Mouse (Mus musculus): Measurements from ENCODE around the gene Zfp335. TPM values are rescaled to one million over a fixed set of nuclear protein-coding genes. Genes with fewer than 3 reads are reported as not detected.
A peak's percentile ranks its signal among the peaks of the same experiment; 100 is the strongest.

Gene Zfp335
- total and polyA plus RNA-seq, 3 experiments = 8.0 to 14.3 (median 8.2) TPM

GRCm38 (mm10) chr2:164850061-164850460, 61.5 kb downstream of the Zfp335 start:
- Histone ChIP-seq H3K27me3 (ENCODE audit: control insufficient read depth, insufficient read depth, low read length) (no peaks in the 10 kb centered on the region), H3K9ac (ENCODE audit: low read depth, low read length) (no peak overlapping the region), H3K4me3 (no peak overlapping the region), H3K36me3 (ENCODE audit: control insufficient read depth, insufficient read depth, low read length) (no peaks in the 10 kb centered on the region), H3K27ac (no peak overlapping the region), H3K4me1 (ENCODE audit: control insufficient read depth, insufficient read depth, low read length) (no peaks in the 10 kb centered on the region; the same call in 1 of the 2 replicates), H3K79me2 (replicated peaks; ENCODE audit: control insufficient read depth, insufficient read depth, low read length) (no peaks in the 10 kb centered on the region)
- 87% methylated on average over 8 of the region's 8 CpGs for WGBS
- intact Hi-C loops (cut with DNase I) = no loop called here
- DNase-seq = no peak
- TF ChIP-seq EP300 (IDR thresholded peaks at IDR 0.05; ENCODE audit: insufficient read depth, low read depth, low read length) (no peak), POLR2A (IDR thresholded peaks at IDR 0.05; ENCODE audit: insufficient read depth, low read depth, low read length) (no peak), CTCF (IDR thresholded peaks at IDR 0.05) (no peak)

DNA sequence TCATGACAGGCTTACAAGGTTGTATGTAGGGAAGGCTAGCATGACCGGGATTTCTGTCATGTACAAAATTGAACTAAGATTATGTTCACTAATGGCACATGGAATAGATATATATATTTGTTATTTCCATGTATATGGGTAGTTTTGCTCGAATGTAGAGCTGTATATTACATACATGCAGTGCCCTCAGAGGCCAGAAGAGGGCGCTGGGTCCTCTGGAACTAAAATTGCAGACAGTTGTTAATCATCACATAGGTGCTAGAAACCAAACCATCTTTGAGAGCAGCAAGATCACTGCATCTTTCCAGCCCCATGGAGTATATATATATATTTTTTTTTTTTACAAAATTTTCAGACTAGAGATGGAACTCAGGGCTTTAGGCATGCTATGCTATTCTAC, 65.8 kb downstream of the Zfp335 start:
- 55% methylated on average over 3 of the region's 3 CpGs for WGBS
- intact Hi-C loops (cut with DNase I) = no loop called here
- DNase-seq = no peak

More for the DNA sequence above, 65.8 kb downstream of the Zfp335 start:
- Histone ChIP-seq H3K4me3 (no peak overlapping the region), H3K9ac (ENCODE audit: low read depth, low read length) (no peak overlapping the region), H3K4me1 (ENCODE audit: control insufficient read depth, insufficient read depth, low read length) (no peaks in the 10 kb centered on the region), H3K79me2 (replicated peaks; ENCODE audit: control insufficient read depth, insufficient read depth, low read length) (no peaks in the 10 kb centered on the region), H3K27me3 (ENCODE audit: control insufficient read depth, insufficient read depth, low read length) (no peaks in the 10 kb centered on the region), H3K27ac (no peak overlapping the region), H3K36me3 (ENCODE audit: control insufficient read depth, insufficient read depth, low read length) (no peaks in the 10 kb centered on the region)
- no peak for TF ChIP-seq EP300 (IDR thresholded peaks at IDR 0.05; ENCODE audit: insufficient read depth, low read depth, low read length)
- peak; percentile 69 for TF ChIP-seq CTCF (IDR thresholded peaks at IDR 0.05)
- no peak for TF ChIP-seq POLR2A (IDR thresholded peaks at IDR 0.05; ENCODE audit: insufficient read depth, low read depth, low read length)

Other genes with a start within 250 kb of the Zfp335 start
- gene Wfdc11, start 237.7 kb downstream of the Zfp335 start, total RNA-seq (2021) = not detected
- not detected in 2 replicates for gene Wfdc11, start 237.7 kb downstream of the Zfp335 start, polyA plus RNA-seq (2012; rRNA removed)
- gene Wfdc13, start 226.7 kb downstream of the Zfp335 start, total RNA-seq (2021) = not detected
- 0.25 TPM in 1 of 2 replicates, not detected in the other for gene Wfdc13, start 226.7 kb downstream of the Zfp335 start, polyA plus RNA-seq (2012; rRNA removed)
- gene Spint4, start 213.3 kb downstream of the Zfp335 start, total RNA-seq (2021) = not detected
- not detected in 2 replicates for gene Spint4, start 213.3 kb downstream of the Zfp335 start, polyA plus RNA-seq (2012; rRNA removed)
- gene Spint5, start 196.5 kb downstream of the Zfp335 start, total RNA-seq (2021) = not detected
- gene Spint5, start 196.5 kb downstream of the Zfp335 start, polyA plus RNA-seq (2012; rRNA removed) = not detected in 2 replicates
- not detected for gene Wfdc3, start 165.8 kb downstream of the Zfp335 start, total RNA-seq (2021)
- gene Wfdc3, start 165.8 kb downstream of the Zfp335 start, polyA plus RNA-seq (2012; rRNA removed) = 0.31 and 0.50 TPM in 2 replicates
- gene Dnttip1, start 165.8 kb downstream of the Zfp335 start, total RNA-seq (2021) = 10 to 100 TPM; 21.8 to 21.9 TPM
- gene Dnttip1, start 165.8 kb downstream of the Zfp335 start, polyA plus RNA-seq (2012; rRNA removed) = 15.0 and 15.9 TPM in 2 replicates
- 1 to 10 TPM; 1.5 to 4.2 TPM for gene Ube2c, start 141.9 kb downstream of the Zfp335 start, total RNA-seq (2021)
- 3.0 and 7.3 TPM in 2 replicates for gene Ube2c, start 141.9 kb downstream of the Zfp335 start, polyA plus RNA-seq (2012; rRNA removed)
- gene Tnnc2, start 131.8 kb downstream of the Zfp335 start, total RNA-seq (2021) = under 1 TPM in 1 of 2 experiments, not detected in 1; 0.50 TPM
- gene Tnnc2, start 131.8 kb downstream of the Zfp335 start, polyA plus RNA-seq (2012; rRNA removed) = not detected in 2 replicates
- gene Snx21, start 125.9 kb downstream of the Zfp335 start, total RNA-seq (2021) = 10 to 100 TPM; 21.2 to 30.3 TPM
- 24.7 and 29.0 TPM in 2 replicates for gene Snx21, start 125.9 kb downstream of the Zfp335 start, polyA plus RNA-seq (2012; rRNA removed)
- 10 to 100 TPM; 13.3 to 14.0 TPM for gene Acot8, start 106.9 kb downstream of the Zfp335 start, total RNA-seq (2021)
- gene Acot8, start 106.9 kb downstream of the Zfp335 start, polyA plus RNA-seq (2012; rRNA removed) = 17.0 and 19.1 TPM in 2 replicates
- 1 to 10 TPM; 1.7 to 2.1 TPM for gene Zswim3, start 106.7 kb downstream of the Zfp335 start, total RNA-seq (2021)
- gene Zswim3, start 106.7 kb downstream of the Zfp335 start, polyA plus RNA-seq (2012; rRNA removed) = 2.1 and 2.8 TPM in 2 replicates
- 1 to 10 TPM; 4.5 to 5.3 TPM for gene Zswim1, start 89.1 kb downstream of the Zfp335 start, total RNA-seq (2021)
- gene Zswim1, start 89.1 kb downstream of the Zfp335 start, polyA plus RNA-seq (2012; rRNA removed) = 5.1 and 6.4 TPM in 2 replicates
- under 1 TPM; 0.60 to 0.68 TPM for gene Spata25, start 83.2 kb downstream of the Zfp335 start, total RNA-seq (2021)
- 0.23 TPM in 1 of 2 replicates, not detected in the other for gene Spata25, start 83.2 kb downstream of the Zfp335 start, polyA plus RNA-seq (2012; rRNA removed)
- 10 to 100 TPM; 94.3 to 99.8 TPM for gene Ctsa, start 78.9 kb downstream of the Zfp335 start, total RNA-seq (2021)
- 200 and 232 TPM in 2 replicates for gene Ctsa, start 78.9 kb downstream of the Zfp335 start, polyA plus RNA-seq (2012; rRNA removed)
- 10 to 100 TPM; 47.2 to 49.2 TPM for gene Neurl2, start 78.3 kb downstream of the Zfp335 start, total RNA-seq (2021)
- 54.2 and 54.8 TPM in 2 replicates for gene Neurl2, start 78.3 kb downstream of the Zfp335 start, polyA plus RNA-seq (2012; rRNA removed)
- 10 to 100 TPM; 33.8 to 36.1 TPM for gene Pltp, start 54.0 kb downstream of the Zfp335 start, total RNA-seq (2021)
- 57.4 and 71.2 TPM in 2 replicates for gene Pltp, start 54.0 kb downstream of the Zfp335 start, polyA plus RNA-seq (2012; rRNA removed)
- 10 to 100 TPM; 25.7 to 31.8 TPM for gene Pcif1, start 32.5 kb downstream of the Zfp335 start, total RNA-seq (2021)
- 18.4 and 20.8 TPM in 2 replicates for gene Pcif1, start 32.5 kb downstream of the Zfp335 start, polyA plus RNA-seq (2012; rRNA removed)
- under 1 TPM; 0.93 to 0.99 TPM for gene Mmp9, start 29.0 kb upstream of the Zfp335 start, total RNA-seq (2021)
- 3.5 and 5.1 TPM in 2 replicates for gene Mmp9, start 29.0 kb upstream of the Zfp335 start, polyA plus RNA-seq (2012; rRNA removed)
- gene Slc12a5, start 49.0 kb upstream of the Zfp335 start, total RNA-seq (2021) = 1 to 10 TPM; 2.2 to 2.3 TPM
- gene Slc12a5, start 49.0 kb upstream of the Zfp335 start, polyA plus RNA-seq (2012; rRNA removed) = 1.5 TPM in 2 replicates
- gene Ncoa5, start 123.1 kb upstream of the Zfp335 start, total RNA-seq (2021) = 10 to 100 TPM; 18.6 to 20.6 TPM
- 16.4 and 21.2 TPM in 2 replicates for gene Ncoa5, start 123.1 kb upstream of the Zfp335 start, polyA plus RNA-seq (2012; rRNA removed)
- gene Cd40, start 143.9 kb upstream of the Zfp335 start, total RNA-seq (2021) = 1 to 10 TPM; 2.0 to 2.2 TPM
- gene Cd40, start 143.9 kb upstream of the Zfp335 start, polyA plus RNA-seq (2012; rRNA removed) = 4.6 and 7.1 TPM in 2 replicates
- gene 1700025C18Rik, start 179.0 kb upstream of the Zfp335 start, total RNA-seq (2021) = not detected
- not detected in 2 replicates for gene 1700025C18Rik, start 179.0 kb upstream of the Zfp335 start, polyA plus RNA-seq (2012; rRNA removed)